31 mouse cellular contexts compared by ENCODE assay signal in the genomic region with DNA sequence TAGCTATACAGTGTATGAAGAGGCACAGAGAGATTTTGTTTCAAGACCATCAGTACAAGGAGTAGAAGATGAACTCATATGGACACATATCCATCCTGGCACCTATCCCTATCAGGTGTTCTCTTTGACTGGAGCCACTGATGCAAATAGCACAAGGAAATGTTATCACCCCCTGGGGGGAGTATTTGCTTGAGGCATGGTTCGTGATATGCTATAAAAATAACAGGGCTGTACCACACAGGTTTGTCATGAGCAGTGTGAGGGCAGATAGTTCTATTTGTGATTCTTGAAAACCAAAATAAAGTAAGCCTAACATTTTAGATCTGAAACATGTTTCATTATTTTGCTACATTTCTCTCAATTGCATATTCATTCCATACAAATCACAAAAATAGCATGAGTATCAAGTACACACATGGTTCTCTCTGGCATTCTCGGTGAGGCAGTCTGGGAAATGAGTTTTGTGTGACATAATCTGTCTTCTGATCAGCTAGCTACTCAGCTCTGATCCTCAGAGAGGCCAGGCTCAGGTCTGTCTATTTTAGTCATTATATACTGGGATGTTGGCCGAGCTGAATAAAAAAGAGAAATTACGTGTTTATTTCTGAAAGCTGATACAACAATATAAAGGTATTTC. TPM values are rescaled to one million over a fixed set of nuclear protein-coding genes. Genes with fewer than 3 reads are reported as not detected.
DNase-seq lines count a peak whose midpoint lies in the region; ATAC-seq and TF ChIP-seq lines count a peak whose summit lies in the region.
"Had no signal": no experiment of that assay in that cellular context is flagged by ENCODE, and none has a peak within 500 bp of the region (broad histone marks: within the 10 kb centered on the region; RNA-seq: fewer than 3 reads in every experiment).

No protein-coding gene starts in this region.

- H3K9ac ChIP-seq in forebrain, postnatal 0 days: no peak overlapping the region
- no peak overlapping the region for H3K9ac ChIP-seq in neural tube, embryonic 13.5 days
- no peak overlapping the region for H3K9ac ChIP-seq in midbrain, embryonic 11.5 days (ENCODE audit: low read length)
- H3K9ac ChIP-seq: embryonic facial prominence, embryonic 15.5 days; forebrain, embryonic 13.5 days; intestine, embryonic 15.5 days; limb, embryonic 13.5 days; lung, embryonic 15.5 days; midbrain, embryonic 12.5 days had no signal

- no peak overlapping the region for H3K4me2 ChIP-seq in forebrain, postnatal 0 days (ENCODE audit: low read depth)
- no peak overlapping the region for H3K4me2 ChIP-seq in neural tube, embryonic 13.5 days
- no peak overlapping the region for H3K4me2 ChIP-seq in midbrain, embryonic 11.5 days
- H3K4me2 ChIP-seq: embryonic facial prominence, embryonic 15.5 days; forebrain, embryonic 13.5 days; intestine, embryonic 15.5 days; limb, embryonic 13.5 days; liver, embryonic 11.5 days; lung, embryonic 15.5 days; midbrain, embryonic 12.5 days had no signal

- H3K36me3 ChIP-seq in forebrain, postnatal 0 days (ENCODE audit: insufficient read depth): no peaks in the 10 kb centered on the region
- H3K36me3 ChIP-seq in forebrain, embryonic 10.5 days (replicated peaks): no peaks in the 10 kb centered on the region
- no peaks in the 10 kb centered on the region for H3K36me3 ChIP-seq in neural tube, embryonic 13.5 days
- no peaks in the 10 kb centered on the region for H3K36me3 ChIP-seq in midbrain, embryonic 11.5 days (ENCODE audit: control insufficient read depth, insufficient read depth, low read length)
- H3K36me3 ChIP-seq: embryonic facial prominence, embryonic 10.5 days; embryonic facial prominence, embryonic 15.5 days; hindbrain, embryonic 10.5 days; intestine, embryonic 15.5 days; limb, embryonic 13.5 days; lung, embryonic 15.5 days; midbrain, embryonic 12.5 days had no signal

- WGBS in forebrain, postnatal 0 days: 58% methylated on average over 4 of the region's 4 CpGs
- WGBS in forebrain, embryonic 10.5 days: 89% methylated on average over 4 of the region's 4 CpGs
- 66% methylated on average over 4 of the region's 4 CpGs for WGBS in neural tube, embryonic 13.5 days
- WGBS in midbrain, embryonic 11.5 days: 84% methylated on average over 4 of the region's 4 CpGs

- no peaks in the 10 kb centered on the region for H3K9me3 ChIP-seq in forebrain, postnatal 0 days (ENCODE audit: low read length)
- no peaks in the 10 kb centered on the region for H3K9me3 ChIP-seq in forebrain, embryonic 10.5 days
- no peaks in the 10 kb centered on the region for H3K9me3 ChIP-seq in neural tube, embryonic 13.5 days
- no peaks in the 10 kb centered on the region for H3K9me3 ChIP-seq in midbrain, embryonic 11.5 days (ENCODE audit: control insufficient read depth, low read length)
- H3K9me3 ChIP-seq: embryonic facial prominence, embryonic 10.5 days; embryonic facial prominence, embryonic 15.5 days; forebrain, embryonic 13.5 days; hindbrain, embryonic 10.5 days; intestine, embryonic 15.5 days; limb, embryonic 13.5 days; lung, embryonic 15.5 days; midbrain, embryonic 12.5 days had no signal

- H3K27me3 ChIP-seq in forebrain, postnatal 0 days (ENCODE audit: insufficient read depth, low read length): no peaks in the 10 kb centered on the region
- H3K27me3 ChIP-seq in forebrain, embryonic 10.5 days (ENCODE audit: poor library complexity, severe bottlenecking): peaks cover 37% of the 10 kb centered on the region
- peaks cover 30% of the 10 kb centered on the region for H3K27me3 ChIP-seq in neural tube, embryonic 13.5 days
- H3K27me3 ChIP-seq in midbrain, embryonic 11.5 days (ENCODE audit: control insufficient read depth, insufficient read depth, low read length): peaks cover 13% of the 10 kb centered on the region

- H3K4me3 ChIP-seq in forebrain, postnatal 0 days (ENCODE audit: low read depth, low read length): no peak overlapping the region
- no peak overlapping the region for H3K4me3 ChIP-seq in forebrain, embryonic 10.5 days
- H3K4me3 ChIP-seq in neural tube, embryonic 13.5 days: no peak overlapping the region
- H3K4me3 ChIP-seq in midbrain, embryonic 11.5 days (ENCODE audit: low read depth, low read length): no peak overlapping the region
- H3K4me3 ChIP-seq: embryonic facial prominence, embryonic 10.5 days; embryonic facial prominence, embryonic 15.5 days; forebrain, embryonic 13.5 days; hindbrain, embryonic 10.5 days; intestine, embryonic 15.5 days; limb, embryonic 13.5 days; lung, embryonic 15.5 days; midbrain, embryonic 12.5 days; myocyte had no signal

- peak; percentile 46 for DNase-seq in forebrain, postnatal 0 days
- no peak for DNase-seq in forebrain, embryonic 10.5 days (ENCODE audit: extremely low spot score, low spot score)
- peak; percentile 36 for DNase-seq in layer of hippocampus, adult 9-11 months
- DNase-seq in layer of hippocampus, adult 9-10 months (ENCODE audit: low spot score): no peak
- DNase-seq in neural tube, embryonic 10.5 days (ENCODE audit: extremely low spot score, low spot score): no peak
- peak; percentile 59 for DNase-seq in telencephalon, adult 2 months (ENCODE audit: low read depth, low spot score)
- no peak for DNase-seq in midbrain, embryonic 11.5 days (ENCODE audit: low spot score, missing footprints)
- DNase-seq: adrenal gland, adult 2 months; adrenal gland, postnatal 36 days; cerebellum, postnatal 14 days; gastrocnemius, postnatal 10 days; heart, postnatal 14 days; kidney, adult 8-10 months; kidney, postnatal 4 days; thymus, adult 2 months; thymus, postnatal 36 days had no signal

- no peak; the same call in 1 of the 2 replicates for ATAC-seq in forebrain, postnatal 0 days
- 0 out of 2 replicates have a peak, but pooled peaks have one; percentile 19 for ATAC-seq in neural tube, embryonic 13.5 days (ENCODE audit: low read depth)
- no peak for ATAC-seq in midbrain, embryonic 11.5 days (ENCODE audit: low FRiP score)
- ATAC-seq: activated CD4-positive, CD25-positive, alpha-beta regulatory T cell, adult 4 months; forebrain, embryonic 13.5 days; hindbrain, postnatal 0 days; intestine, embryonic 15.5 days had no signal

- H3K27ac ChIP-seq in forebrain, postnatal 0 days (ENCODE audit: low read depth, low read length): peak overlapping the region; percentile 3; the same call in 1 of the 2 replicates
- H3K27ac ChIP-seq in forebrain, embryonic 10.5 days: no peak overlapping the region
- H3K27ac ChIP-seq in neural tube, embryonic 13.5 days (replicated peaks): no peak overlapping the region
- H3K27ac ChIP-seq in midbrain, embryonic 11.5 days (ENCODE audit: low read depth, low read length): no peak overlapping the region
- H3K27ac ChIP-seq: embryonic facial prominence, embryonic 10.5 days; embryonic facial prominence, embryonic 15.5 days; forebrain, embryonic 13.5 days; hindbrain, embryonic 10.5 days; hindbrain, postnatal 0 days; intestine, embryonic 15.5 days; kidney, postnatal 0 days; limb, embryonic 13.5 days; lung, embryonic 15.5 days; midbrain, embryonic 12.5 days; stomach, postnatal 0 days had no signal

- H3K4me1 ChIP-seq in forebrain, postnatal 0 days (ENCODE audit: insufficient read depth): peaks cover 13% of the 10 kb centered on the region; the same call in 1 of the 2 replicates
- H3K4me1 ChIP-seq in forebrain, embryonic 10.5 days: peaks cover 5% of the 10 kb centered on the region; the same call in 1 of the 2 replicates
- H3K4me1 ChIP-seq in neural tube, embryonic 13.5 days (replicated peaks): peaks cover 17% of the 10 kb centered on the region
- peaks cover 2% of the 10 kb centered on the region; the same call in 1 of the 2 replicates for H3K4me1 ChIP-seq in midbrain, embryonic 11.5 days (ENCODE audit: control insufficient read depth, insufficient read depth, low read length)
- H3K4me1 ChIP-seq: embryonic facial prominence, embryonic 15.5 days; lung, embryonic 15.5 days had no signal

- TF ChIP-seq CTCF in forebrain, postnatal 0 days (IDR thresholded peaks at IDR 0.05; ENCODE audit: low read depth): no peak

RNA-seq across cellular contexts. Expression of a gene that starts 12.3 kb away (rescaled TPM):
- 60.9 and 82.5 TPM in 2 replicates for total RNA-seq in forebrain, postnatal 0 days (2014; rRNA removed)
- 24.5 and 30.5 TPM in 2 replicates for polyA plus RNA-seq in forebrain, postnatal 0 days (2015; fragmentation: Nextera tagmentation; extraction: Ambion mirVana)
- 6.2 and 6.5 TPM in 2 replicates for polyA plus RNA-seq in forebrain, embryonic 10.5 days (2016; fragmentation: Nextera tagmentation; extraction: Ambion mirVana)
- 32.9 and 35.5 TPM in 2 replicates for polyA plus RNA-seq in neural tube, embryonic 13.5 days (2015; fragmentation: Nextera tagmentation; extraction: Ambion mirVana)
- 10.4 and 12.0 TPM in 2 replicates for polyA plus RNA-seq in midbrain, embryonic 11.5 days (2014; fragmentation: Nextera tagmentation; extraction: Ambion mirVana)

Comparison
In these comparisons a context has a peak if more than half of its experiments do, and no peak if none do; other contexts are left out.
1. DNase-seq: peak in forebrain, postnatal 0 days (single experiment), layer of hippocampus, adult 9-11 months (single experiment) and telencephalon, adult 2 months (single experiment); none in forebrain, embryonic 10.5 days (single experiment), layer of hippocampus, adult 9-10 months (single experiment), neural tube, embryonic 10.5 days (single experiment) and midbrain, embryonic 11.5 days (single experiment).